Mouse (Mus musculus) kidney, postnatal 0 days (tissue): ENCODE measurements around the gene Pcsk1n. TPM values are rescaled to one million over a fixed set of nuclear protein-coding genes. Genes with fewer than 3 reads are reported as not detected.
"Not testable (repeated sequence)": the region's sequence is repeated elsewhere in the genome, so short reads cannot be mapped to it uniquely, and the experiment has no call there.

Experiments
- ATAC-seq: fragments of 200-750 bp; cut with Nextera tagmentation; replicated peaks from 2 replicates; pipeline ENCODE4 v1.8.0; 2017; ENCODE audit warnings: low read depth, moderate number of reproducible peaks, moderate TSS enrichment, moderate library complexity; ENCODE audit not compliant: low FRiP score
- DNase-seq: peaks from one replicate; pipeline ENCODE4 v3.0.0-alpha.2; 2016; ENCODE audit warnings: low spot score
- H3K27ac ChIP-seq: fragments of 300-500 bp; sonication (generic); 2 replicates; pipeline ENCODE4 v1.5.1; 2014; ENCODE audit warnings: mild to moderate bottlenecking
- H3K27me3 ChIP-seq: fragments of 300-500 bp; sonication (generic); 2 replicates; pipeline ENCODE4 v1.6.1; 2014; ENCODE audit warnings: low read length, mixed read lengths; ENCODE audit not compliant: insufficient read depth
- H3K36me3 ChIP-seq: fragments of 300-500 bp; sonication (generic); 2 replicates; pipeline ENCODE4 v1.6.1; 2014; ENCODE audit warnings: low read length, mixed read lengths; ENCODE audit not compliant: insufficient read depth
- H3K4me1 ChIP-seq: fragments of 300-500 bp; sonication (generic); replicated peaks from 2 replicates; pipeline ENCODE4 v1.6.1; 2014; ENCODE audit warnings: antibody characterized with exemption, low read length, mixed read lengths; ENCODE audit not compliant: insufficient read depth
- H3K4me2 ChIP-seq: fragments of 300-500 bp; sonication (generic); 2 replicates; pipeline ENCODE4 v1.6.1; 2014; ENCODE audit warnings: mild to moderate bottlenecking, low read length, moderate library complexity, mixed read lengths
- H3K4me3 ChIP-seq: fragments of 300-500 bp; sonication (generic); replicated peaks from 2 replicates; pipeline ENCODE4 v1.5.1; 2014; ENCODE audit warnings: low read depth, low read length
- H3K9ac ChIP-seq: fragments of 300-500 bp; sonication (generic); 2 replicates; pipeline ENCODE4 v1.6.1; 2014; ENCODE audit warnings: low read depth, low read length
- H3K9me3 ChIP-seq: fragments of 300-500 bp; sonication (generic); replicated peaks from 2 replicates; pipeline ENCODE4 v1.6.1; 2016; ENCODE audit warnings: low read length, inconsistent platforms, mixed read lengths
- CTCF ChIP-seq: IDR thresholded peaks from 2 replicates; pipeline ENCODE4 v1.5.1; 2016; ENCODE audit warnings: antibody characterized with exemption, low read depth, mild to moderate bottlenecking, moderate library complexity
- WGBS: fragments of 180-500 bp; shearing (Covaris S2); extraction: QIAGEN DNeasy Blood & Tissue Kit; methylation state at CpG from one replicate; pipeline ENCODE4 v1.1.7; 2014; 5-methylcytosine and 5-hydroxymethylcytosine counted together
- polyA plus RNA-seq: library from polyadenylated mRNA; unstranded; fragments of >200 nt; fragmentation: Nextera tagmentation; extraction: Ambion mirVana; gene quantifications from 2 replicates; pipeline ENCODE4 v1.2.1, GENCODE M21; 2015

The Pcsk1n gene
- polyA plus RNA-seq, 1 experiment from 2014 or later: 0.59 TPM

- peak overlapping the region; percentile 53 for H3K4me3 ChIP-seq
- no peak for ATAC-seq
- DNase-seq: no peak
- no peaks in the 10 kb centered on the region for H3K4me1 ChIP-seq
- TF ChIP-seq CTCF: no peak
- no peaks in the 10 kb centered on the region for H3K36me3 ChIP-seq
- H3K27ac ChIP-seq: no peak overlapping the region
- H3K27me3 ChIP-seq: no peaks in the 10 kb centered on the region
- H3K9ac ChIP-seq: peak overlapping the region; percentile 51; the same call in 1 of the 2 replicates
- peak overlapping the region; percentile 55 for H3K4me2 ChIP-seq
- no peaks in the 10 kb centered on the region for H3K9me3 ChIP-seq
- WGBS: 37% methylated on average over 12 of the region's 13 CpGs
Observed at GRCm38 (mm10) chrX:7898211-7898610, 21.4 kb upstream of the Pcsk1n start.

- WGBS: 25% methylated on average over 61 of the region's 62 CpGs
- TF ChIP-seq CTCF: no peak
- H3K27ac ChIP-seq: peak within 1 kb of the TSS; percentile 82
Observed at GRCm38 (mm10) chrX:7898880-7899874, 20.4 kb upstream of the Pcsk1n start, which contains the start of the genes Pqbp1 and Timm17b. Pqbp1 (minus strand) TSS chrX:7899269. Timm17b (plus strand) TSS chrX:7899357.

GRCm38 (mm10) chrX:7904441-7904840 is 15.2 kb upstream of the Pcsk1n start:
- Histone ChIP-seq H3K27me3 (no peaks in the 10 kb centered on the region), H3K4me3 (no peak overlapping the region), H3K9ac (no peak overlapping the region), H3K27ac (no peak overlapping the region), H3K4me2 (no peak overlapping the region), H3K36me3 (no peaks in the 10 kb centered on the region), H3K4me1 (no peaks in the 10 kb centered on the region), H3K9me3 (no peaks in the 10 kb centered on the region)
- DNase-seq (no peak), ATAC-seq (no peak)
- WGBS: 85% methylated on average over 5 of the region's 5 CpGs
- no peak for TF ChIP-seq CTCF

More at GRCm38 (mm10) chrX:7898880-7899874, 20.4 kb upstream of the Pcsk1n start, which contains the start of the genes Pqbp1 and Timm17b:
- H3K9me3 ChIP-seq: no peaks in the 10 kb centered on the region
- no peaks in the 10 kb centered on the region for H3K36me3 ChIP-seq
- no peaks in the 10 kb centered on the region for H3K4me1 ChIP-seq
- peak within 1 kb of the TSS; percentile 53 for H3K4me3 ChIP-seq
- ATAC-seq (peak; percentile 97), DNase-seq (peak; percentile 95)
- H3K4me2 ChIP-seq: peak within 1 kb of the TSS; percentile 55
- peak within 1 kb of the TSS; percentile 58; the same call in 1 of the 2 replicates for H3K9ac ChIP-seq
- no peaks in the 10 kb centered on the region for H3K27me3 ChIP-seq

- H3K4me1 ChIP-seq: no peaks in the 10 kb centered on the region
- H3K4me2 ChIP-seq: no peak within 1 kb of the TSS
- no peak for ATAC-seq
- no peaks in the 10 kb centered on the region for H3K36me3 ChIP-seq
- H3K9ac ChIP-seq: no peak within 1 kb of the TSS
- DNase-seq: no peak
- TF ChIP-seq CTCF: no peak
- no peaks in the 10 kb centered on the region for H3K27me3 ChIP-seq
- H3K9me3 ChIP-seq: no peaks in the 10 kb centered on the region
- H3K4me3 ChIP-seq: no peak within 1 kb of the TSS
- H3K27ac ChIP-seq: no peak within 1 kb of the TSS
- WGBS: 83% methylated on average over 5 of the region's 5 CpGs
Observed at GRCm38 (mm10) chrX:7907735-7908134, 11.9 kb upstream of the Pcsk1n start, which contains the start of gene Gm10491. Gm10491 (minus strand) TSS chrX:7907835.

GRCm38 (mm10) chrX:7909242-7909641 is 10.4 kb upstream of the Pcsk1n start, which contains the start of gene Gm10490:
Gm10490 (plus strand) TSS chrX:7909542.
- WGBS: 81% methylated on average over 4 of the region's 4 CpGs
- H3K4me1 ChIP-seq, H3K27ac ChIP-seq, H3K36me3 ChIP-seq, DNase-seq, H3K9me3 ChIP-seq, ATAC-seq, H3K27me3 ChIP-seq, H3K9ac ChIP-seq, H3K4me2 ChIP-seq, H3K4me3 ChIP-seq: not testable (repeated sequence)

GRCm38 (mm10) chrX:7910473-7910872 is 9.1 kb upstream of the Pcsk1n start:
- TF ChIP-seq CTCF: no peak
- H3K4me1 ChIP-seq: no peaks in the 10 kb centered on the region
- H3K36me3 ChIP-seq: no peaks in the 10 kb centered on the region
- DNase-seq: no peak
- no peak overlapping the region for H3K27ac ChIP-seq
- WGBS: 63% methylated on average over 6 of the region's 6 CpGs
- H3K9ac ChIP-seq: no peak overlapping the region
- H3K4me3 ChIP-seq: no peak overlapping the region
- H3K9me3 ChIP-seq: no peaks in the 10 kb centered on the region
- ATAC-seq: no peak
- no peaks in the 10 kb centered on the region for H3K27me3 ChIP-seq
- H3K4me2 ChIP-seq: no peak overlapping the region
